Mouse (Mus musculus) MEL (cell line): ENCODE measurements around the gene Mterf2. TPM values are rescaled to one million over a fixed set of nuclear protein-coding genes. Genes with fewer than 3 reads are reported as not detected.

Source experiments
- DNase-seq: peaks from one replicate; pipeline ENCODE4 v3.0.0; 2011; ENCODE audit warnings: low read depth, low spot score
- H3K27ac ChIP-seq: 2 replicates; pipeline ENCODE4 v1.5.1; 2012; ENCODE audit warnings: low read depth, mild to moderate bottlenecking, control low read depth, low read length, moderate library complexity; ENCODE audit not compliant: control insufficient read depth
- H3K27me3 ChIP-seq, 2 experiments: fragments of 150-350 bp in 1 of 2; sonication (generic) in 1 of 2; 2 replicates each; pipeline ENCODE4 v1.6.1; 2012; ENCODE audit warnings: low read length in 2 of 2, mild to moderate bottlenecking in 2 of 2, improper control_type of control experiment in 1 of 2, moderate library complexity in 1 of 2; ENCODE audit not compliant: insufficient read depth in 2 of 2, control insufficient read depth in 1 of 2
- H3K36me3 ChIP-seq, 2 experiments: 2 replicates each; pipeline ENCODE4 v1.6.1; 2012 to 2014; ENCODE audit warnings: low read length in 2 of 2, improper control_type of control experiment in 1 of 2, inconsistent platforms in 1 of 2, mild to moderate bottlenecking in 1 of 2; ENCODE audit not compliant: insufficient read depth in 2 of 2, control insufficient read depth in 1 of 2
- H3K4me1 ChIP-seq, 2 experiments: fragments of 150-350 bp in 1 of 2; sonication (generic) in 1 of 2; 2 replicates each; pipeline ENCODE4 v1.6.1; 2012; ENCODE audit warnings: low read length in 2 of 2, improper control_type of control experiment in 1 of 2, mild to moderate bottlenecking in 1 of 2; ENCODE audit not compliant: insufficient read depth in 2 of 2, control insufficient read depth in 1 of 2
- H3K4me3 ChIP-seq, 2 experiments: fragments of 150-350 bp in 1 of 2; sonication (generic) in 1 of 2; 2 replicates each; pipeline ENCODE4 v1.5.1; 2012; ENCODE audit warnings: low read depth in 2 of 2, low read length in 2 of 2, mild to moderate bottlenecking in 2 of 2, moderate library complexity in 2 of 2, control low read depth in 1 of 2, improper control_type of control experiment in 1 of 2; ENCODE audit not compliant: control insufficient read depth in 1 of 2, insufficient read depth in 1 of 2
- H3K79me2 ChIP-seq: 2 replicates; pipeline ENCODE4 v1.6.1; 2012; ENCODE audit warnings: mild to moderate bottlenecking, low read length, moderate library complexity; ENCODE audit not compliant: control insufficient read depth, poor library complexity, insufficient read depth
- H3K9ac ChIP-seq: 2 replicates; pipeline ENCODE4 v1.6.1; 2012; ENCODE audit warnings: low read depth, mild to moderate bottlenecking, control low read depth, low read length, moderate library complexity; ENCODE audit not compliant: control insufficient read depth, poor library complexity, severe bottlenecking
- H3K9me3 ChIP-seq: fragments of 150-350 bp; sonication (generic); replicated peaks from 2 replicates; pipeline ENCODE4 v1.6.1; 2012; ENCODE audit warnings: mild to moderate bottlenecking, low read length, improper control_type of control experiment, moderate library complexity; ENCODE audit not compliant: insufficient read depth
- CHD1 ChIP-seq: IDR thresholded peaks from 2 replicates; pipeline ENCODE4 v1.6.1; 2012; ENCODE audit warnings: low read depth, mild to moderate bottlenecking, inconsistent platforms, low read length, improper control_type of control experiment
- EP300 ChIP-seq, 2 experiments: IDR thresholded peaks; 2 replicates each; pipeline ENCODE4 v1.6.1; 2011; ENCODE audit warnings: improper control_type of control experiment in 2 of 2, low read length in 2 of 2, low read depth in 1 of 2, mild to moderate bottlenecking in 1 of 2
- ETS1 ChIP-seq: IDR thresholded peaks from 2 replicates; pipeline ENCODE4 v1.6.1; 2012; ENCODE audit warnings: low read depth, mild to moderate bottlenecking, inconsistent platforms, low read length, improper control_type of control experiment, moderate library complexity
- GABPA ChIP-seq: IDR thresholded peaks from 2 replicates; pipeline ENCODE4 v1.6.1; 2012; ENCODE audit warnings: low read depth, mild to moderate bottlenecking, inconsistent platforms, low read length, improper control_type of control experiment, moderate library complexity
- HCFC1 ChIP-seq: IDR thresholded peaks from 2 replicates; pipeline ENCODE4 v1.6.1; 2012; ENCODE audit warnings: low read depth, mild to moderate bottlenecking, inconsistent platforms, low read length, improper control_type of control experiment, moderate library complexity
- JUND ChIP-seq: IDR thresholded peaks from 2 replicates; pipeline ENCODE4 v1.6.1; 2011; ENCODE audit warnings: low read depth, mild to moderate bottlenecking, improper control_type of control experiment, low read length
- KAT2A ChIP-seq: conservative IDR thresholded peaks from 2 replicates; pipeline ENCODE4 v1.6.1; 2012; ENCODE audit warnings: low read depth, low read length, improper control_type of control experiment, inconsistent platforms
- MAZ ChIP-seq: IDR thresholded peaks from 2 replicates; pipeline ENCODE4 v1.6.1; 2012; ENCODE audit warnings: low read depth, mild to moderate bottlenecking, inconsistent platforms, low read length, improper control_type of control experiment
- MXI1 ChIP-seq: IDR thresholded peaks from 2 replicates; pipeline ENCODE4 v1.6.1; 2011; ENCODE audit warnings: mild to moderate bottlenecking, low read depth, low read length, improper control_type of control experiment
- MYB ChIP-seq: IDR thresholded peaks from 2 replicates; pipeline ENCODE4 v1.6.1; 2011; ENCODE audit warnings: mild to moderate bottlenecking, low read depth, low read length, improper control_type of control experiment
- NELFE ChIP-seq: IDR thresholded peaks from 2 replicates; pipeline ENCODE4 v1.6.1; 2011; ENCODE audit warnings: low read depth, low read length, improper control_type of control experiment
- NRF1 ChIP-seq: IDR thresholded peaks from 2 replicates; pipeline ENCODE4 v1.6.1; 2014; ENCODE audit warnings: low read depth, mild to moderate bottlenecking, inconsistent platforms, low read length, improper control_type of control experiment, moderate library complexity; ENCODE audit not compliant: poor library complexity, insufficient read depth, severe bottlenecking
- POLR2A ChIP-seq, 2 experiments: IDR thresholded peaks; 2 replicates each; pipeline ENCODE4 v1.6.1; 2011 to 2012; ENCODE audit warnings: low read length in 2 of 2, mild to moderate bottlenecking in 2 of 2, control low read depth in 1 of 2, improper control_type of control experiment in 1 of 2, low read depth in 1 of 2, moderate library complexity in 1 of 2; ENCODE audit not compliant: control insufficient read depth in 1 of 2, insufficient read depth in 1 of 2, poor library complexity in 1 of 2
- POLR2AphosphoS2 ChIP-seq: IDR thresholded peaks from 2 replicates; pipeline ENCODE4 v1.6.1; 2011; ENCODE audit warnings: low read length, improper control_type of control experiment
- SIN3A ChIP-seq: IDR thresholded peaks from 2 replicates; pipeline ENCODE4 v1.6.1; 2012; ENCODE audit warnings: low read length, improper control_type of control experiment, inconsistent platforms
- TBP ChIP-seq: IDR thresholded peaks from 2 replicates; pipeline ENCODE4 v1.8.0; 2011; ENCODE audit warnings: low read depth, low read length, improper control_type of control experiment
- UBTF ChIP-seq: IDR thresholded peaks from 2 replicates; pipeline ENCODE4 v1.6.1; 2012; ENCODE audit warnings: low read depth, mild to moderate bottlenecking, inconsistent platforms, low read length, improper control_type of control experiment, moderate library complexity, borderline replicate concordance; ENCODE audit not compliant: insufficient read depth
- ZKSCAN1 ChIP-seq: IDR thresholded peaks from 2 replicates; pipeline ENCODE4 v1.6.1; 2012; ENCODE audit warnings: low read depth, mild to moderate bottlenecking, inconsistent platforms, low read length, improper control_type of control experiment, moderate library complexity
- ZMIZ1 ChIP-seq: IDR thresholded peaks from 2 replicates; pipeline ENCODE4 v1.6.1; 2012; ENCODE audit warnings: low read depth, mild to moderate bottlenecking, inconsistent platforms, low read length, improper control_type of control experiment, moderate library complexity
- ZNF384 ChIP-seq: IDR thresholded peaks from 2 replicates; pipeline ENCODE4 v1.6.1; 2012; ENCODE audit warnings: low read depth, mild to moderate bottlenecking, inconsistent platforms, low read length, improper control_type of control experiment
- polyA plus RNA-seq, 2 experiments: library from polyadenylated mRNA; stranded (reverse) in 1 of 2; unstranded in 1 of 2; fragments of >175 nt in 1 of 2; fragments of >200 nt in 1 of 2; gene quantifications; 2 replicates each; pipeline versions ENCODE4 v1.2.1 to v1.2.4; 2012; ENCODE audit warnings: low replicate concordance in 2 of 2, low read depth in 1 of 2; ENCODE audit not compliant: insufficient read length in 2 of 2, insufficient read depth in 1 of 2, missing spikeins in 1 of 2
- total RNA-seq: library from RNA; depleted of rRNA; stranded (reverse); fragments of 300-350 nt; gene quantifications from 2 replicates; pipeline ENCODE4 v1.2.3, GENCODE M21; 2012

Gene Mterf2
- total and polyA plus RNA-seq, 3 experiments, result 2.4 to 9.6 TPM; not detected in 1

DNA sequence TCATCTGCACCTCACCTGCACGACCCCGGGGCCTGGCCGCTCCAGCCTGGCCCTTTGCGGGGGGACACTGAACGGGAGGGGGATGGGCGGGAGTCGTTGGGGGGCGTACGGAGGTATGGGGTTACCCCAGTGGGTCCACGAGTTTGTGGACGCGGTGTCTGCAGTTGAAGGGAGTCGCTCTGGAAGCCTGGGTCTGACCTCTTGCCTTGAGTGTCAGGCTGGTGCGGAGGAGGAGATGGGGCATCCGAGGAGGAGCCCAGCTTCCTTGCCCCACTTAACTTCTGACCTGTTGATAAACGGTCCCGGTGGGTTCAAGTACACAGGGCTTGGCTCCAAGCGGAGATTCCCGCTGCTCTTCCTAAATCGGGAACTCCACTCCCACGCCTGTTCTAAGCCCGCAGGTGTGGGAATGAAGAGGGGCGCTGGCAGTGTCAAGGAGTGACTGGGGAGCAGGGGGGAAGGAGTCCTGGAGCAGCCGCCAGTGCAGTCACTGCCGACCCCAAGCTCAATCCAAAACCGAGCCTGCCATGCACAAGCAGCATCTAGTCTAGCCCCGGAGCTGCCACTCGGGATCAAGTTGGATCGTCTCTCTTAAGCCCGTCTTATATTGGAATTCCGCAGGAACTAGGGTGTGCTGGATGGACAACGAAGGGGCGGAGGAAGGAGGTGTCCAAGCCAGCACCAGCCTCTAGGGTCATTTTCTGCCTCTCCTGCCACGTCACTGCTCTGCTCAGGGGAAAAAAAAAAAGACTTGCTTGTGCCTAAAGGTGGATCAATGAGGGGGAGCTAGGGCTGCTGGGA is 24.5 kb downstream of the Mterf2 start:
- Histone ChIP-seq H3K36me3 (peaks cover 0 to 16% of the 10 kb centered on the region in 2 experiments; a peak in 2 of 4 replicates), H3K4me3 (peak overlapping the region; percentile 79 to 97), H3K4me1 (peaks cover 4 to 6% of the 10 kb centered on the region in 2 experiments; a peak in 2 of 4 replicates), H3K9ac (peak overlapping the region; percentile 84), H3K27me3 (no peaks in the 10 kb centered on the region), H3K27ac (no peak overlapping the region), H3K9me3 (no peaks in the 10 kb centered on the region), H3K79me2 (peaks cover 21% of the 10 kb centered on the region)
- TF ChIP-seq ZNF384, result peak; percentile 64
- TF ChIP-seq UBTF, result no peak
- no peak for TF ChIP-seq JUND
- 0 out of 2 replicates have a peak, but pooled peaks have one; percentile 10 for TF ChIP-seq MXI1
- TF ChIP-seq SIN3A, result peak; percentile 22; the same call in 1 of the 2 replicates
- TF ChIP-seq GABPA, result no peak
- no peak for TF ChIP-seq KAT2A
- no peak for TF ChIP-seq MAZ
- no peak for TF ChIP-seq EP300 (IDR thresholded peaks at IDR 0.05; ENCODE audit: low read depth in 1 of 2, low read length in 2 of 2)
- DNase-seq, result peak; percentile 53

DNA sequence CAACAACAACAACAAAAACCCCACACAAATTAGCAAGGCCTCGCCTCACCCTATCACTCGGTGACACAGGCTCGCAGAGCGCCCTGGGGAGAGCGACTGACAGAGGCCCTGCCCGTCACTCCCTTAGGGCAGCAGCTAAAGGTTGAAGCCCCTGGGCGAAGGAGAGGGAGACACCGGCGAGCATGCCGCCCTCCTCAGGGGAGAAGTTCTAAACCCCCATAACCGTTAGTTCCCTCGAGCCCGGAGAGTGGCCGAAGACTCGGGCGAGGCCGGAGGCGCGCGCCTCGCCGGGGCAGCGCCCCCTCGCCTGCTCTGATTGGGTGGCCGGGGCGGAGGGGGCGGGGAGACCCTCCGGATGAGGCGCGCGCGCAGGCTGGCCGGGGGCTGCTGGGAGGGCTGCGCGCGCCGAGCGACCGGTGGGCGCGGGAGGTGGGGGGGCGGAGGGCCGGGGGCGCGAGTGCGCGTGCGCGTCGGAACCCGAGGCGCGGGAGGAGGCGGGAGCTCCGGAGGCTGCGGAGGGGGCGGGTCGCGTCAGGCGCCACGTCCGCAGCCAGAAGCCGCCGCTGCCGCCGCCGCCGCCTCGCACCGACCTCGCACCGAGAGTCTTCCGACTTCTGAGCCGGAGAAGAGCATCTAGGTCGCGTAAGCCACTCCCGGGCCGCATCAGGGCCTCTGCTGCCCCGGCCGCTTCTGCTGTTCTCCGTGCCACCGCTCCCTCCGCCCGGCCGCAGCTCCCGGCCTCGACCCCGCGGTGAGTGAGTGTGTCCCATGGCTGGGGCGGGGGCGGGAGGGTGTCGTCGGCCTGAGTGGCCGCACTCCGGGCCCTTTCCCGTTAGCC is 25.4 kb downstream of the Mterf2 start, which contains the start of the genes Fhl4 and Tmem263:
Fhl4 (minus strand) TSS at position 249 of the 838 bp plus-strand sequence.
Tmem263 (plus strand) TSS at position 381 of the 838 bp plus-strand sequence.
- peaks cover 21% of the 10 kb centered on the region for H3K79me2 ChIP-seq
- H3K27ac ChIP-seq, result peak within 1 kb of the TSS; percentile 84
- no peaks in the 10 kb centered on the region for H3K9me3 ChIP-seq
- H3K9ac ChIP-seq, result peak within 1 kb of the TSS; percentile 91
- H3K4me1 ChIP-seq, result peaks cover 4 to 6% of the 10 kb centered on the region in 2 experiments; a peak in 2 of 4 replicates
- no peaks in the 10 kb centered on the region for H3K27me3 ChIP-seq
- H3K4me3 ChIP-seq, result peak within 1 kb of the TSS; percentile 79 to 97
- DNase-seq, result peak; percentile 92
- TF ChIP-seq SIN3A, result peak; percentile 50; the same call in 1 of the 2 replicates
- TF ChIP-seq ZKSCAN1, result no peak
- TF ChIP-seq MXI1, result peak; percentile 30
- TF ChIP-seq MYB, result no peak
- peak; percentile 9; the same call in 1 of the 2 replicates for TF ChIP-seq ETS1
- TF ChIP-seq CHD1, result no peak
- peak; percentile 31 to 88; a peak in 3 of 4 replicates for TF ChIP-seq POLR2A (IDR thresholded peaks at IDR 0.05; ENCODE audit: control insufficient read depth in 1 of 2, insufficient read depth in 1 of 2, low read depth in 1 of 2, low read length in 2 of 2, poor library complexity in 1 of 2)
- peak; percentile 71 for TF ChIP-seq MAZ
- TF ChIP-seq ZMIZ1, result 0 out of 2 replicates have a peak, but pooled peaks have one; percentile 42
- TF ChIP-seq NELFE, result peak; percentile 77
- 0 out of 2 replicates have a peak, but pooled peaks have one; percentile 51 for TF ChIP-seq POLR2AphosphoS2
- TF ChIP-seq NRF1, result peak; percentile 71
- TF ChIP-seq HCFC1, result peak; percentile 68
- no peak for TF ChIP-seq TBP
- TF ChIP-seq, all 39 proteins: peak for 10
- H3K36me3 ChIP-seq, result peaks cover 0 to 16% of the 10 kb centered on the region in 2 experiments; a peak in 2 of 4 replicates
